Mouse (Mus musculus): Measurements from ENCODE around the gene Fmo4.

Fmo4 gene

DNA sequence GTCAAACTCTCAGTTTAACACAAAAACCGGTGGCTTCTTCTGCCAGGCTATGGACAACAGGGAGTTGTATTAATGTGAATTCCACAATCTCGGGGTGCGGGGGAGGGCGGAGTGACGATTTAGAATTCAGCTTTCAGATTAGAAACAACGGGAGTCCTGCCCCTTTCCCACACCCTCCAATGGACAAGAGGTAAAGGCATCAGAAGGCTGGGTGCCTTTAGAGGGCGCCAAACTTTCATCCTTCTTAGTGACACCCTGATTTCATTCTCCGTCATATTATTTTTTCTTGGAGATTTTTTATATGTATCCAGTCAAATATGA is at the start of gene Fmo4:
TSS of gene Fmo4 (minus strand) at position 137 of the 321 bp plus-strand sequence.
- DNase-seq (ENCODE audit: low spot score) = no peak

DNA sequence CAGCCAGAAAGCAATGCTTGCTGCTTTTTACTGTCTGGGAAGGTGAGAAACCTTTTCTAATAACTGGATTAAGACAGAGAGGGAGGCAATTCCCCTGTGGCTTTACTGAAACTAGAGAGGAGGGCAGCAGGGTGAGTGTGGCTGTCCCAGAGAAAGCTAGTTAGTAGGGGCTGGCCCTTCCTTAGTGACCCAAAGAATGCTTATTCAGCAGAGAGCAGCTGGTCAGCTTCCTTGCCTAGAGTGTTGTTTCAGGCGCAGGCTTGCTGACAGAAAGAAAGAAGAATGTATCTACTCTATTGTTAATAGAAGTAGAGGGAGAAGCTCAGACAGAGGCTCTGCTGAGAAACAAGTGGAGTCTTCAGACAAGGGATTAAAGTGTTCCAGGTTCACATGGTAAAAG is 48.6 kb upstream of the Fmo4 start:
- no peak for DNase-seq (ENCODE audit: low spot score)

DNA sequence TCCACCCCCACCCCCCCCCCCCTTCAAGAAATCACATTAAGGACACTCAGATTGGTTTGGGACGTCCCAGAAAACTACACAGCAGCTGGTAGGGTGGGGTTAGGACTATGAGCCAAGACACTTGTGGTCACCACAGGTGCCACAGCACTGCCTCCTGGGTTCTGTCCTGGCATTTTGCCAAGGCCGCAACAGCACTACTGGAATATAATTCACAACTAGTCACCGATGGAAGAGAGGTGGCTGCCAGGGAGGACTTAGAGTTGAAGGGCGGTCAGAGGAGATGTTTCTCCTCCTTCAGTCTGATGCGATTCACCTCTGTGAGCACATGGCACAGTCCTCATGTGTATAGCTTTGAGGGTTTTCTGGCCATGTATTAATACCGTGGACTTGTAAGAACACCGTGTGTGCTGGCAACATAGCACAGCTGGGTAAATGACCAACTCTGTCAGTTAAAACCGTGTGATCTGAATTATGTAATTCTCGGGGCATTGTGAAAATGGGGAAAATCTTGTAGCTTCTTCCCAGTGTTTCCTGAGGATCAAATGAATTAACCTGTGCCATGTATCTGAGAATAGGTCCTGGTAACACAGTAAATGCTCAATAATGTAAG is 46.3 kb upstream of the Fmo4 start:
- DNase-seq (ENCODE audit: low spot score) = no peak

DNA sequence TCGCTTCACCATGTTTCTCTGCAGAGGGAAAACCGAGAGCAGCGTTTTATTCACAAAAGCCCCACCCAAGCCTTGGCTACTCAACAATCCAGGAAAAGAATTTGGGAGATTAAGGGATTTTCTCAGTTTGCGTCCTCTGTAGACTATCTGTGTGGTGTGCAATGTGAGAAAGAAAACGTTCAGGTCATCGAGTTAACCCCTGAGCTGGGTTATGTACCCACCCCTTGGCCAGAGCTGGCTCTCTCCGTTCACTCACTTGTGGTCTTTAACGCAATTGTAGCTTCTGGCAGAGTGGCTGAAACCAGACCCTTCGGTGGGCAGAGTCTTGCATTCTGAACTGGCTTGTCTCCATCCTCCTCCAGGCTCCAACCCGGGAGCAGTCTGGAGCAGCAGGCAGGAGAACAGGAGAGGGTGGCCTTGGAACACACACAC is 45.8 kb upstream of the Fmo4 start:
- no peak for DNase-seq (ENCODE audit: low spot score)

DNA sequence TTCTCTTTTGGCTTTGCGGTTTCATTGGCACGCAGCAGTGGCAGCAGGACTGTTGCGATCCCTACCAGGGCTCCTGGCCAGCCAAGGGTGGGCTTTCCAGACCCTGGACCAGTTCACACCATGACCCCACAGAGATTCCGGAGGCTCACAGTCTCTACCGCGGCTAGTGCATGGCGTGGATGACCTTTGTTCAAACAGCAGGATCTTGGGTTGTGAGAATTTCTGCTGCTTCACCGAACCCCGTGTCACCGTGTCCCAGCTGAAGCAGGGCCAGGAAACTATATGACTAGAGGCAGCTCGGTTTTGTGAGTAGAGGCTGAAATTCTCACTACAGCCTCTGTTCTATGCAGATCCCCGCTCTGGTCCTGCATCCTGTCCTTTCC is 45.0 kb upstream of the Fmo4 start:
- no peak for DNase-seq (ENCODE audit: low spot score)

DNA sequence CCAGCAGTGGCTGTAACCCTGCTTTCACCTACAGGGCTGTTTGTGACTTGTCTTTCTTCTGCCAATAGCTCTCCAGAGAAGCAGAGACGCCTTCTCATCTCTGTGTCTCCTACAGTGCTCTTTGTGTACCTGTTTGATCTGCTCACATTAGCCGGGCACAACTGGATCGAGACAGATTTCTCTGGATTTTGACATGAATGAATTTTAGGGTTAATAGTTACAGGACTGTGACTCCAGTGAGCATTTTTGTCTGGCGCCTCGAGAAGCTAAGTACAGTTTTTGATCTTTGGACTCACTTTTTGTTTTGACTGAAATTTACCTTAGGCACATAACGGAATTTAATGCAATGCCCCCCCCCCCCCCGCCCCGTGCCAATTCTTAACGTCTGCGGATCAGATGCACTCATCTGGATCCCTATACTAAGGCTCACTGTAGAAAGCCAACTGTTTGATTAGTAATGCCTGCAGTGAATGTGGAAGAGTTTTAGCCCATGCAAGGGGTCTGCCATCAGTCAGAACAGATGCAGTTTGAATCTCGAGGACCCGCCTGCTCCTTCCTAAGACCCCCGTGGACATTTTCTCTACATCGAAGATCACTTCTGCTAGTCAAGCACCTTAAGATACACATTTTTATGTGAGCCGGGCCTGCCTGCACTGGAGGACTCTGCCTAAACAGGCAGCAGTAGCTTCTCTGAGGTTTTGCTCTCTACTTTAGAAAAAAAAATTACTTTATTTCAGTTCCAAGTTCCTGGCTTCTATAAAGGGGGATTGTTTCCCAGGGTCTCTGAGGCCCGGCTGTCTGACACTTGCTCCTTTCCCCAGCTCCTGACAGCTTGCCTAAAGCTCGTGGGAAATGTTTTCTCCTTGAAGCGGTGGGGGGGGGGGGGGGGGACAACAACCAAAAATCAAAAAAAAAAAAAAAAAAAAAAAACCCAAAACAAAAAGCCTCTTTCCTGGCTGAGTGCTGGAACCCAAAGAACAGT is 44.3 kb upstream of the Fmo4 start:
- no peak for DNase-seq (ENCODE audit: low spot score)

DNA sequence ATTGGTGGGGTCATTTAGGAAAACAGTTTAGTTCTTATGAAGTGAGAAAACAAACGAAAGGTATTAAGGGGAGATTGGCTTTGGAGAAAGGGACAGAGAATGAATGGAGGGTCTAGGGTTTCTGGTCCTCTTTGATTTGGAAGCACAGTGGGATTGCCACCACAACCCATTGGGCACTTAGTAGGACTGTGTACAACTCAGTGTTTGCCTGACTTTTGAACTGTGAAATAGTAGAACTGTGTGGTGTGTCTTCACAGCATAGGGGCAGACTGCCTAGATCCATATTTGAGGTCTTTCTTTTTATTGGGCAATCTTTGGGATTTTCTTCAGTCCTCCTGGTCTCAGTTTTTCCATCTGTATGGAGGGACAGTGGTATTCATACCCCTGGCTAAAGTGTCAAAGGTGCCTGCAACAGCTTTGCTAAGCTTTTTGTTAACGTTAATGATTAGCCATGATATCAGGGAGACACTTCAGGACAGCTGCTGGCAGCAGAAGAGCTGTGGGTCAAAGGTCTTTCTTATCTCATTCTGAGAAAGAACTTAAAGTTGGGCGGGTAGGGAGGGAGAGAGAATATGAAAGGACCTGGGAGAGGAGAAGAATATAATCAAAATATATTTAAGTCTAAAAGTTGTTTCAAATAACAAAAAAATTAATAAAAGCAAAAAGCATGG is 40.2 kb upstream of the Fmo4 start:
- DNase-seq (ENCODE audit: low spot score) = no peak

DNA sequence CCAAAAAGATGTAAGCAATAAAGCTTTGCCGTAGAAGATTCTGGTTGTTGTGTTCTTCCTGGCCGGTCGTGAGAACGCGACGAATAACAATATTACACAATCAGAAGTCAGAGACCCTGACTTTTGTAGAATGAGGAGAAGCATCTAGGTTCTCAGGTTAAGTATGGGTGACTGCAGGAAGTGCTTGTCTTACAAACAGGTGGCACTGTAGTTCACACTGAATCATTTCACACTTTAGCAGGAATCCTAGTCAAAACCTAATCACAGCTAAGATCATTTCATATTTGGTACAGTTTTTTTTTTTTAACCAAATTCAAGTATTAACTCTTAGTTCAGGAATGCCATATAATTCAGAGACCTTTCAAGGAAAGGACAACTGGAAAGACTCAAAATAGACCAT is 33.8 kb upstream of the Fmo4 start:
- DNase-seq (ENCODE audit: low spot score) = no peak

DNA sequence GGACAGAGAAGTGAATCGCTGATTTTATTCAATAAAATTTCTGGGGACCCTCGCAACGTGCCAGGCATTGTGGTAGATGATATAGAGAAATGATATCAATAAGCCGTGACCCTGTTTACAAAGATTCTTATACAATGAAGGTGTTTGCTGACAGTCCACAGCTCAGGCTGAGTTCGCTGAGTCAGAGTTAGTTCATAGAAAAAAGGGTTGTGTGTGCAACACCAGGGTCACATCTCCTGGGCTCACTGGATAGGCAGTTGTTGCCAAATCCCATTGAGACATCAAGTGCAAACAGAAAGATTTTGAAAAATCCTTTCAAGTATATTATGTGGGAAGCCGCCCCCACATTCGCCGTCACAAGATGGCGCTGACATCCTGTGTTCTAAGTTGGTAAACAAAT is 26.4 kb upstream of the Fmo4 start:
- no peak for DNase-seq (ENCODE audit: low spot score)

DNA sequence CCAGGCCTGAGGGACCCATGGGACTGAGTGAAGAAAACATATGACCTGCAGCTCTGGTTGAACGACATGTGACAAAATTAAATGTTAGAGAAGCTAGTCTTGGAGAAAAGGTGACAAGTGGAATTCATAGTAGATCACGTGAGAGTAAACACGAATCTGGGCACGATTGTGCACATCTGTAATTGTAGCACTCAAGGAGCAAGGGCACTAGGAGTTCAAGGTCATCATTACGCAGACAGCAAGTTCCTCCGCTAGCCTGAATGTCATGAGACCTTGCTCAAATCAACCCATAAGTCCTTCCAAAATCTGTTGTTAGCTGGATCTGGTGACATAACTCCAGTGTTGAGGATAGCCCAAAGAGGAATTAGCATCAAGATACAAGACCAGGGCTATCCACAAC is 25.2 kb upstream of the Fmo4 start:
- DNase-seq (ENCODE audit: low spot score) = no peak

DNA sequence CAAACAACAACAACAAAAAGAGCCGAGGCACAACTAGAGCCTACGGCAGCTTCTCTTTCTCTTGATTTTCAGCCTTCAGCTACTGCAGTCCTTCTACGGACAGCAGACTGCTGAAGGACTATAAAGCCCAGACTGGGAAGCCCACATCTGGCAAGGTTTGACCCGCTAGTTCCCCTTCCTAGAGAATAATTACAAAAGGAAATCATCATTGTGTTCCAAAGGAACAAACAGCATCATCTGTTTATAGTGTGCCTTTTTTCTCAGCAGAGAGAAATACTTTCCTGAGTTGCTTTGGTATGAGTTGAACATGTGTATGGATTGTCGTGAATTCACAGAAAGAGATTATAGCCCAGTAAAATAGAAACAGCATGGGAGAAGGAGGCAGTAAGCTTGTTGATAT is 20.6 kb upstream of the Fmo4 start:
- DNase-seq (ENCODE audit: low spot score) = no peak

DNA sequence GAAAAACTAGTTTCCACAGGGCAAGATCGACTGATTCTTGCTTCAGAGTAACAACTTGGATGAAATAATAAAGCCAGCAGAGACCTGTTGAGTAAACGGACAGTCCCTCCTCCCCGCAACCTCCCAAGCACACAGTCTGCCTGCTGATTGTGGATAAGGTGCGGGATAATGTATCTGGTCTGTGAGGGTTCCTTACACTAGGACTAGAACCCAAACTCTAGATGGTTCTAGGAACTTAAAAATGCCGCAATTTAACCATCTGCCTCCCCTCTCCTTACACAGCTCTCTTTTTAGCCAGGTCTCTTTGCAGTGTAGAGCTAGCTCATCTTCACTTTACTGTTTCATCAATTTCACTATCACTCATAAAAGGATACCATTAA is 18.8 kb upstream of the Fmo4 start:
- DNase-seq (ENCODE audit: low spot score) = no peak

DNA sequence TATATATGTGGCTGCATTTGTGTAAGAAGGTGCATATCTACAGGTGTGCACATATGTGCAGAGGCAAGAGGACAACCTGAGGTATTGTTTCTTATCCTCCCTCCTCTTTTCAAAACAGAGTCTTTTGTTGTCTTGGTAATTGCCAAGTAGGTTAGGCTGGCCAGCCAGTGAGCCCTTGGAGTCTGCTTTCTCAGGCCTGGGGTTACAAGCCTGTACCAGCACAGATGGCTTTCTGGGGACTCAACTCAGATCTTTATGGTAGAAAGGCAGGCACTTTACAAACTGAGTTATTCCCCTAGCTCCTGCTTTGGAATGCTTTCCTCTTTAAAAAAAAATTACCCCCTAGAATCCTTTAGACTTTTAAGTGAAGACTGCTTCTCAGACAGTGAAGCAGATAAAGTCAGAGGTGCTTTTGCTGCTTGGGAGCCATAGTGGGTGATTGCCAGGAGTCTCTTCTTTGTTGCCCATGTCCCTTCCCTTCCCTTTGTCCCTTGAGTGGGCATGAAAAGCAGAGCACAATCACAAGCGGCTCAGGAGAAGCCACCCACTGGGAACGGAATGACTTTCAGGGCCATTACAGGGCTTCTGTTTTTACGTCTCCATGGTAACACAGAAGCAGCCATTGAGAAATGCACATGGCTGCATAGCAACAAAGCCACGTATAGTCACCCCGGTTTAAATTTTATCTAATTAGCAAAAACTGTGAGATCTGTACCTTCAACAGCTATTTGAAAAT is 18.2 kb upstream of the Fmo4 start:
- no peak for DNase-seq (ENCODE audit: low spot score)

DNA sequence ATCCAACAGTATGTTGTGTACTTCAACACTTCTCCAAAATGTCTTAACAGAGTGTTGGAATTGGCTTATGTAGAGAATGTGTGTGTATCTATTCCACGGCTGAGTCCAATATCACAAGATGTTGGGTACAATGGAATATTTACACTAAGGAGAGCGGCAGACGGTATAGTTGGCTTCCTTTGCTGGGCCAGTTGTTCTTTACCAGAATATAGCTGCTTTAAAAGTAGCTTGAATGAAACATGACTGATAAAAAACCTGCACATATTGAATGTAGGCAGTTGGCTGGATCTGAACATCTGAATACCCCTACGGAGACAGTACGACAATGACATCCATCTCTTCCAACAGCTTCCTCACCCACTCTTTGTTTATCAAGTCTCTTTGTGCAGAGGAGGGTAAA is 5.5 kb upstream of the Fmo4 start:
- no peak for DNase-seq (ENCODE audit: low spot score)

DNA sequence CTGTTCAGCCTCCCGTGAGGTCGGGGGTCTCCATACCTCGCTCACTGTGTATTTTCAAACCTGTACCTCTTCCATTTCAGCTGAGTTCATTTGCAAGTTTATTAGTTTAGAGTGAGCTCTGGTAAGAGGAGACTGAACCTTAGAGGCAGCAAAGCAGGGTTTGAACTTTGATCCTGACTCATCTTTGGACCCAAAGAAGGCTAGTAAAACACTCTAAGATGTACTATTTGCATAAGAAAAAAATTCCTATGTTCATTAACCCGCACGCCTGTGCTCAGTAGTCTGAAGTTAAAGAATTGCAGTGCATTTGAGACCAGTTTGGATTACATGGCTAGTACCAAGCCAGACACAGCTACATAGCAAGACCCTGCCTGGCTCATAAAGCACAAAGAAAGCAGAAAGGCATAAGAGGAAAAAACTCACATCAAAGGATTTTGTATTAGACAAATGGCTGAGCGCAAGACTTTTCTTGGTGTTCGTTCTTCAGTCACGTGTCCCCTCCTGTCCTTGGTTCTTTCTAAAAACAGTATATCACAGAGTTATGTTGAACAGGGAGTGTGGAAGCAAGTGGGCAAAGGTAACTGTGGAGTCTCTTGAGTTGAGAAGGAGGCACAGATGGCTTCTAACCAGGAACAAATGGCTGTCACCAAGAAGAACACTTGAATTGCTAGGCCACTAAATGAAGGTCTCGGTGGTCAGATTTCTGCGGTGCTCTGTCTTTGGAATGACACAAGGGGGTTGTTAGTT is 1.8 kb upstream of the Fmo4 start:
- no peak for DNase-seq (ENCODE audit: low spot score)

DNA sequence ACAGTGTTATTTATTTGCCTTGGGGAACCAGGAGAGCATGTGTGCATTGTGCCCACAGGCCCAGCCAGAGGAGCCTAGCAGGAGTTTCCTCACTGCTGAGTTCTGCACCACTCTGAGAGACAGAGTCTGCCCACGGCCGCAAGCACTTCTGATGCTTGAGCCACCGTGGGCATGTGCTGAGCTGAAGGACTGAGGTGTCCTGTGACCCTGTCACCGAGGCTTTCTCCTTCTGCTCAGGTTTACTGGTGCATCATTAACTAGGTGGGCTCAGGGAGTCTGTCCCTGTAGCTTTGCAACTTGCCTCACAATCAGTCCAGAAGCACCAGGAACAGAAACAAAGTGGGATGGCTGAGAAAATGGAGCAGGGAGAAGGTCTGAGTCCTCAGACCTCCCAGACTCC is 1.2 kb upstream of the Fmo4 start:
- no peak for DNase-seq (ENCODE audit: low spot score)

DNA sequence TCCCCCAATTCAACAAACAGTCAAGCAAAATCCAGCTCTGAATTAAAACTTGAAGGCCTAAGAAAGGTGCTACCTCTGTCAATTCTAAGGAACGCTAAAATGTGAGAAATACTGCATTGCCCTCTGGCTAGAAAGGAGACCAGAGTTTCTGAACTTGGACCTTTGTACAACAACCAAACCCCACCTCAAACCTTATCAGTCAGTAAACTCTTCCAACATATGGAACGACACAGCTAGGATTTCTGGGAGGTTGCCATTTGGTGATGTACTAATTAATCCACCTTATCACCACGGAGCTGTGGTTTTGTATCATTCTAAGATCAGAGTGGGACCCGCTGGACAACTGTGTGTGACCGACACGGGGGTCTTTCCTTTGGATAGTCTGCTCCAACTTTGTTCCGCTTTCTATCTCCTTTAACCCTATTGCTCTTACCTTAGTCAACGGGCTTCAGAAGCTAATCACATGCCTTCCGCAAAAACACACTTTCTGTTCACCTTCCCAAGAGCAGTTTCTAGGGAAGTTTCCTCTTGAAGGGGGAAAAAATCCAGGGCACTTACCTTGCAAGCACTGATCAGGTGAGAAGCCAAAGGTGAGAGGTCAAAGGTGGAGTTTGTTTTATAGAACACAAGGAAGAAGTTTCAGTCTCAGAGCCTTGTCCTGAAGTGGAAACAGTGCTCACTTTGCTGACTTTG is 483 bp downstream of the Fmo4 start:
- no peak for DNase-seq (ENCODE audit: low spot score)

DNA sequence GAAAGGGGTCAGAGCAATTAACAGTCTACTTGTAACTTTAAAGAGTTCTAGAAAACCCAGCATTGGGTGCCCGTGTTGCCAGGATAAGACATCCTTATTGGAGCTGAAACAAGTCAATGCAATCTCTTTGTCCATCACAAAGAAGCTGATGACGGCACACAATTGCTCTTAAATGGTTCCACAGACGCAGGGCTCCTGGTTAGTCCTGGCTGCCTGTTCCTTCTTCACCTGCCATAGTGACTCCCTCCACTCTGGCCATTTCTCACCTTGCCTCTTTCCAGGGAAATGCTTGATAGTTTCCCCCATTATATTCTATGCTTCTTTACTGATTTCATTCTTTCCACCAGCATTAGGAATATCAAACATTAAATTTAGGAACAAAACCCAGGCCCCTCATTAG is 5.2 kb downstream of the Fmo4 start:
- no peak for DNase-seq (ENCODE audit: low spot score)

DNA sequence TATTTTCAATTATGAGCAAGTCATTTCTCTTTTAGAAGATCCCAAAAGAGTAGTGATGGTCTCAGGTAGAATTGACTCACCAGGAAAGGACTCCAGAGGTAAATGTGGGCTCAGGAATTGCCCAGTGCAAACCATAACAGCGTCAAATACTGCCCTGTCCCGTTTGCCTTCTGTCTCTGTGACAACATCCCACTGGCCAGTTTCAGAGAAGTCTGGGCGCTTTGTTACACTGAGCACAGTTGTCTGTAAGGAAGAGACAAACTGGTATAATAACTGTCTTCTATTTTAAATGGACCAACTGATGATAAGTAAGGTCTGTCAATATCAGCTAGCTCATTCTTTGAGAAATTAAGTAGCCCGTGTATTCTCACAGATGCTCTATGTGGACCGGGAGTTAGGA is 6.3 kb downstream of the Fmo4 start:
- DNase-seq (ENCODE audit: low spot score) = no peak

DNA sequence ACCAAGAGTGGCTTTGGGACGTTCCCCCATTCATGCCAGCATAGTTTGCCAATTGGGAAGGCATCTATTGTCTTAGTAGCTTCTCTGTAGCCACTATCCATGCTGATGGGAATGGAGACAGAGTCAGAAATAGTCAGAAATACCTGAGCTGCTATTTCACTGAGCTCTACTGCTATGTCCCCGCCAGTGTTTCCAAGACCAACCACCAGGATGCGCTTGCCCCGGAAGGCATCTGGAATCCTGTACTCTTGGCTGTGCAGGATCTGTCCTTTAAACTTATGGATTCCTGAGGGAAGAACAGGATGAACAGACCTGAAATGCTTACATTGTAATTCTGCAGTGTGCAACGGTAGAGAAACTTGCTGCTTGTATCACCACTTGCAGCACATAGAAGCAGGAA is 8.8 kb downstream of the Fmo4 start:
- DNase-seq (ENCODE audit: low spot score) = no peak

DNA sequence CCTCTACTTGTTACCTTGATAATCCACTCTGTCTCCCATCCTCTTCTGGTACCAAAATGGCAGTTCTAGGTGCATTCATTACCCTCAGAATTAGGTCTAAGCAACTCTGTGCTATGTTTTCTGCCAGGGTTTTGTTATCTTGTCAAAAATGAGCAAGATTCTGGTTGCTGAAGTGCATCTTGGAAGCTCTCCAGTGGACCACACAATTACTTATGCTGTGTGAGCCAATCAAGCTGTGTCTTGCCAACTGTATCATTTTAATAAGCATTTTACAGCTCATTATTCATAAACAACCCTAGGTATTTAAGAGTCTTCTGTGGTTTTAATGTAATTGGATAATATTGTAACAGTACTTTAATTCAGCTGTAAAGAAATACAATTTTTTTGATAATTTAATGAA is 17.3 kb downstream of the Fmo4 start:
- no peak for DNase-seq (ENCODE audit: low spot score)
